Mouse (Mus musculus) CH12.LX (cell line): Measurements from ENCODE around the gene Tbrg4. TPM values are rescaled to one million over a fixed set of nuclear protein-coding genes. Genes with fewer than 3 reads are reported as not detected.
A peak's percentile ranks its signal among the peaks of the same experiment; 100 is the strongest.

Source experiments
- DNase-seq: peaks from one replicate; pipeline ENCODE4 v3.0.0-alpha.2; 2013; ENCODE audit errors: extremely low read depth
- H3K27ac ChIP-seq: 2 replicates; pipeline ENCODE4 v1.5.1; 2012; ENCODE audit warnings: low read depth, mild to moderate bottlenecking, control low read depth, moderate library complexity; ENCODE audit not compliant: insufficient read depth
- H3K27me3 ChIP-seq: replicated peaks from 2 replicates; pipeline ENCODE3; 2012; ENCODE audit warnings: inconsistent platforms
- H3K36me3 ChIP-seq, 2 experiments: replicated peaks in 1 of 2; 2 replicates each; pipeline versions ENCODE3 to v1.6.1; 2012; ENCODE audit warnings: inconsistent platforms in 1 of 2, low read length in 1 of 2, mild to moderate bottlenecking in 1 of 2, mixed read lengths in 1 of 2, moderate library complexity in 1 of 2; ENCODE audit not compliant: control insufficient read depth in 1 of 2, insufficient read depth in 1 of 2
- H3K4me1 ChIP-seq, 2 experiments: 2 replicates each; pipeline ENCODE4 v1.6.1; 2012; ENCODE audit warnings: inconsistent platforms in 1 of 2, moderate library complexity in 1 of 2; ENCODE audit not compliant: insufficient read depth in 2 of 2, control insufficient read depth in 1 of 2
- H3K4me2 ChIP-seq: 2 replicates; pipeline ENCODE4 v1.6.1; 2012; ENCODE audit warnings: low read depth, mild to moderate bottlenecking, control low read depth; ENCODE audit not compliant: poor library complexity, insufficient read depth, severe bottlenecking
- H3K4me3 ChIP-seq, 3 experiments: fragments of 150-350 bp in 1 of 3; sonication (generic) in 1 of 3; replicated peaks in 1 of 3; 2 replicates each; pipeline versions ENCODE3 to v1.5.1; 2011 to 2012; ENCODE audit warnings: low read depth in 2 of 3, low read length in 2 of 3, mild to moderate bottlenecking in 2 of 3, moderate library complexity in 2 of 3, control low read depth in 1 of 3, improper control_type of control experiment in 1 of 3, inconsistent platforms in 1 of 3, mixed read lengths in 1 of 3; ENCODE audit not compliant: poor library complexity in 1 of 3
- H3K79me2 ChIP-seq: replicated peaks from 2 replicates; pipeline ENCODE4 v1.6.1; 2012; ENCODE audit warnings: mild to moderate bottlenecking, moderate library complexity; ENCODE audit not compliant: control insufficient read depth, poor library complexity, insufficient read depth, severe bottlenecking; ENCODE audit errors: extremely low read depth
- H3K9ac ChIP-seq: 2 replicates; pipeline ENCODE4 v1.6.1; 2012; ENCODE audit warnings: low read depth, mild to moderate bottlenecking, control low read depth, moderate library complexity; ENCODE audit not compliant: insufficient read depth
- H3K9me3 ChIP-seq: replicated peaks from 2 replicates; pipeline ENCODE3; 2012; ENCODE audit warnings: low read length, inconsistent platforms, mixed read lengths
- BHLHE40 ChIP-seq: IDR thresholded peaks from 2 replicates; pipeline ENCODE4 v1.6.1; 2011; ENCODE audit warnings: mild to moderate bottlenecking, low read depth, low read length, improper control_type of control experiment
- CHD1 ChIP-seq: IDR thresholded peaks from 2 replicates; pipeline ENCODE4 v1.6.1; 2012; ENCODE audit warnings: low read depth, low read length, improper control_type of control experiment, inconsistent platforms
- CHD2 ChIP-seq: IDR thresholded peaks from 2 replicates; pipeline ENCODE4 v1.6.1; 2011; ENCODE audit warnings: low read length, improper control_type of control experiment
- ELF1 ChIP-seq: IDR thresholded peaks from 2 replicates; pipeline ENCODE4 v1.6.1; 2014; ENCODE audit warnings: low read depth, mild to moderate bottlenecking, inconsistent platforms, low read length, improper control_type of control experiment
- EP300 ChIP-seq: IDR thresholded peaks from 2 replicates; pipeline ENCODE4 v1.6.1; 2011; ENCODE audit warnings: low read length, improper control_type of control experiment
- ETS1 ChIP-seq: conservative IDR thresholded peaks from 2 replicates; pipeline ENCODE4 v1.6.1; 2012; ENCODE audit warnings: low read depth, mild to moderate bottlenecking, inconsistent platforms, low read length, improper control_type of control experiment, moderate library complexity
- GABPA ChIP-seq: IDR thresholded peaks from 2 replicates; pipeline ENCODE4 v1.6.1; 2012; ENCODE audit warnings: low read depth, low read length, improper control_type of control experiment, inconsistent platforms; ENCODE audit not compliant: insufficient replicate concordance
- JUN ChIP-seq: IDR thresholded peaks from 2 replicates; pipeline ENCODE4 v1.6.1; 2011; ENCODE audit warnings: low read depth, mild to moderate bottlenecking, low read length, improper control_type of control experiment, moderate library complexity; ENCODE audit not compliant: insufficient read depth
- KAT2A ChIP-seq: IDR thresholded peaks from 2 replicates; pipeline ENCODE4 v1.6.1; 2012; ENCODE audit warnings: low read length, improper control_type of control experiment, inconsistent platforms; ENCODE audit not compliant: insufficient replicate concordance
- MAFK ChIP-seq: IDR thresholded peaks from 2 replicates; pipeline ENCODE4 v1.6.1; 2011; ENCODE audit warnings: low read length, improper control_type of control experiment; ENCODE audit not compliant: insufficient replicate concordance
- MAX ChIP-seq: IDR thresholded peaks from 2 replicates; pipeline ENCODE4 v1.6.1; 2011; ENCODE audit warnings: low read length, improper control_type of control experiment
- MEF2A ChIP-seq: IDR thresholded peaks from 2 replicates; pipeline ENCODE4 v1.6.1; 2014; ENCODE audit warnings: low read depth, mild to moderate bottlenecking, inconsistent platforms, low read length, improper control_type of control experiment, borderline replicate concordance
- MYC ChIP-seq: IDR thresholded peaks from 2 replicates; pipeline ENCODE4 v1.6.1; 2011; ENCODE audit warnings: low read depth, mild to moderate bottlenecking, improper control_type of control experiment, low read length
- NRF1 ChIP-seq: IDR thresholded peaks from 2 replicates; pipeline ENCODE4 v1.6.1; 2014; ENCODE audit warnings: low read depth, mild to moderate bottlenecking, inconsistent platforms, low read length, improper control_type of control experiment, moderate library complexity
- PAX5 ChIP-seq: IDR thresholded peaks from 2 replicates; pipeline ENCODE4 v1.6.1; 2012; ENCODE audit warnings: low read length, inconsistent platforms, mixed read lengths
- RAD21 ChIP-seq: IDR thresholded peaks from 2 replicates; pipeline ENCODE4 v1.6.1; 2011; ENCODE audit warnings: low read depth, mild to moderate bottlenecking, low read length, improper control_type of control experiment, moderate library complexity
- TCF12 ChIP-seq: IDR thresholded peaks from 2 replicates; pipeline ENCODE4 v1.6.1; 2014; ENCODE audit warnings: low read depth, mild to moderate bottlenecking, inconsistent platforms, low read length, improper control_type of control experiment
- UBTF ChIP-seq: IDR thresholded peaks from 2 replicates; pipeline ENCODE4 v1.6.1; 2012; ENCODE audit warnings: low read depth, mild to moderate bottlenecking, inconsistent platforms, low read length, improper control_type of control experiment, moderate library complexity
- USF1 ChIP-seq: IDR thresholded peaks from 2 replicates; pipeline ENCODE4 v1.6.1; 2014; ENCODE audit warnings: low read depth, mild to moderate bottlenecking, inconsistent platforms, low read length, improper control_type of control experiment
- USF2 ChIP-seq: conservative IDR thresholded peaks from 2 replicates; pipeline ENCODE4 v1.6.1; 2011; ENCODE audit warnings: low read depth, low read length, improper control_type of control experiment
- ZC3H11A ChIP-seq: IDR thresholded peaks from 2 replicates; pipeline ENCODE4 v1.6.1; 2012; ENCODE audit warnings: low read depth, mild to moderate bottlenecking, inconsistent platforms, low read length, improper control_type of control experiment
- dilution Hi-C: fragments of 300-500 bp; cut with MboI; formaldehyde crosslinking; loops from 2 replicates; pipeline ENCODE4 v1.14.3; 2020; ENCODE audit warnings: low sequenced_read_pairs; ENCODE audit not compliant: extremely low pct_unique_long_range_greater_than_20kb, extremely low pct_ligation_motif_present
- in situ Hi-C: fragments of 300-500 bp; cut with MboI; formaldehyde crosslinking; loops from 3 replicates; pipeline ENCODE4 v1.14.3; 2019; ENCODE audit warnings: low sequenced_read_pairs, low pct_ligation_motif_present, low pct_unique_long_range_greater_than_20kb, mixed read lengths
- polyA plus RNA-seq: library from polyadenylated mRNA; unstranded; fragments of >175 nt; gene quantifications from 2 replicates; pipeline ENCODE4 v1.2.1, GENCODE M21; 2012; ENCODE audit warnings: low read depth; ENCODE audit not compliant: insufficient read length
- total RNA-seq, 2 experiments: library from RNA; depleted of rRNA; stranded (reverse); fragments of 300-350 nt in 1 of 2; fragments of >200 nt in 1 of 2; gene quantifications; 2 replicates each; pipeline ENCODE4 v1.2.3; 2012 to 2014

Tbrg4 gene
- total and polyA plus RNA-seq, 3 experiments: 69.0 to 191 (median 93.1) TPM

DNA sequence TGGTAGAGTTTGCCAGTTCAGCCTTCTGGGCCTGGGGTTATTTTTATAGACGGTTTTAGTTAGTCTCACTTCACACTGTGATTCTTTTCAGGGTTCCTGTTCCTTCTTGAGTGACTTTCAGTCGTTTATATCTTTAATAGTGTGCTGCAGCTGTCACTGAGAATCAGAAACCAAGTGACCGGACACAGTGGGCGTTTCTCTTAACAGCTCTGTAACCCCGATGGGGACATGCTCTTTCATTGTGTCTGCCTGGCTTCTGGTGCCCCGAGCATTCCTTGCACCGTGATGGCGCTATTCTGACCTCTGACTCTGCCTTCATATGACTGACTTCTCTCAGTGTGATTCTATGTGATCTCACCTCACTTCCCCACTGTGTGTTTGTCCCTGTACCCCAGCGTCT is 43.2 kb upstream of the Tbrg4 start:
- no peaks in the 10 kb centered on the region for H3K36me3 ChIP-seq
- no peak overlapping the region for H3K27ac ChIP-seq
- TF ChIP-seq GABPA (no peak), KAT2A (no peak), ELF1 (no peak), USF2 (no peak), CHD2 (no peak), UBTF (no peak), MEF2A (no peak), JUN (no peak), RAD21 (no peak), TCF12 (no peak), MAFK (no peak), ETS1 (no peak), NRF1 (no peak), USF1 (no peak), BHLHE40 (no peak), ZC3H11A (no peak), MAX (no peak), PAX5 (no peak), CHD1 (no peak), EP300 (no peak)
- TF ChIP-seq, all 38 proteins: peak for 0
- Histone ChIP-seq H3K4me2 (no peak overlapping the region), H3K4me3 (no peak overlapping the region), H3K9me3 (no peaks in the 10 kb centered on the region), H3K27me3 (peaks cover 80% of the 10 kb centered on the region), H3K4me1 (no peaks in the 10 kb centered on the region), H3K9ac (no peak overlapping the region), H3K79me2 (no peaks in the 10 kb centered on the region)
- in situ Hi-C loops (loop anchor here (25.0 kb wide), 1 partner anchor 493 kb away; no protein-coding TSS in a partner anchor), dilution Hi-C loops (no loop called here)
- no peak for DNase-seq

- no peak overlapping the region for H3K4me2 ChIP-seq
- DNase-seq: no peak
- no peaks in the 10 kb centered on the region for H3K79me2 ChIP-seq
- no peak overlapping the region for H3K9ac ChIP-seq
- H3K36me3 ChIP-seq: no peaks in the 10 kb centered on the region
- peak; percentile 87 for TF ChIP-seq MAFK
- TF ChIP-seq MYC: no peak
- H3K4me3 ChIP-seq: no peak overlapping the region
- in situ Hi-C loops (loop anchor here (25.0 kb wide), 1 partner anchor 496 kb away; no protein-coding TSS in a partner anchor), dilution Hi-C loops (no loop called here)
- H3K27me3 ChIP-seq: peaks cover 76% of the 10 kb centered on the region
- no peaks in the 10 kb centered on the region for H3K4me1 ChIP-seq
- H3K9me3 ChIP-seq: no peaks in the 10 kb centered on the region
- H3K27ac ChIP-seq: no peak overlapping the region
Measured at GRCm38 (mm10) chr11:6666634-6667033, 40.8 kb upstream of the Tbrg4 start.
